Mouse (Mus musculus) gastrocnemius, postnatal 25 days (tissue): ENCODE results near the gene Abca7. TPM values are rescaled to one million over a fixed set of nuclear protein-coding genes. Genes with fewer than 3 reads are reported as not detected.
"Not testable (repeated sequence)": the region's sequence is repeated elsewhere in the genome, so short reads cannot be mapped to it uniquely, and the experiment has no call there.

ENCODE experiments used
- DNase-seq: peaks from one replicate; pipeline ENCODE4 v3.0.0; 2022
- total RNA-seq, 2 experiments: library from RNA; stranded (reverse); gene quantifications; 1 replicate in 1 of 2; 2 replicates in 1 of 2; pipeline ENCODE4 v1.2.3; 2021

Gene Abca7
- total RNA-seq, 2 experiments from 2014 or later = 4.9 to 5.7 TPM

DNA sequence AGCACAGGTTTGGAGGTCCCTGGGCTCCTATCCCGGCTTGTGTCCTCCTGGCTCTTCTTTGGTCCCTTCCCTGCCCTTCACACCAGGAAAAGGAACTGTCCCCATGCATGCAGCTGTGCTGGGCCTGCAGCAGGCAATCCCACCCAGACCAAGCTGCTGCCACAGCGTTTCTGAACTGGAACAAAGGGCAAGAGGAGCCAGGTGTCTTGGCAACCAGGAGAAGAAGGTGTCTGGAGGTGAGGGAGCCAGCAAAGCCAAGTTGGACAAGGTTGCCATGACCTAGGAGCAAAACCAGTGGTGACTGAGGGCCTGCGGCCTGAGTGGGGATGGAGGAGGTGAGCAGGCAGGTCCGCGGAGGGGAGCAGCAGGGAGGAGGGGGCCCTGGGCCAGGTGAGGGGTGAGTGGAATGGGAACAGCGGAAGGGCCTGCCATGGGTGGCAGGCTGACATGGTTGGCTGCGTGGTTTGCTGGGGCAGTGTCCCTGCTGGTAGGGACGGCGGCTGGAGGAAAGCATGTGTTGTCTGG lies 50.8 kb downstream of the Abca7 start, which contains the start of gene Gpx4:
Gene Gpx4, plus strand, starts transcription at position 126 of the 525 bp plus-strand sequence.
- no peak for DNase-seq

DNA sequence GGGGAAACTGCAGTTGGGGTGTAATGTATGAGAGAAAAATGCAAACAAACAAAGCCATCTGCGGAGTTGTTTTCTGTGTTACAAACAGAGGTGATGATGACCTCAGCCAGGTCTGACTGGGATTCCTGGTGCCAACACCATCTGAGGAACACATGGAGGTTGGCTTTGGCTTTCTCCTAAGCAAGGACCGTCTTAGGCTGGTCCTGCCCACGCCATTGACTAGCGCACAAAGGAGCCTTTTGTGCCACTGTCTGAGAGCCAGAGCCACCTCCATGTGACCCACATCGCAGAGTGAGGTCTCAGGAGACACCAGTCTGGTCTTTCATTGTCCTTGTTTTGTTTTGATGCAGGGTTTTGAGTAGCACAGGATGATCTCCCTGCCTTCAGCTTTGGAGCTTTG lies 52.1 kb downstream of the Abca7 start:
- no peak for DNase-seq

GRCm38 (mm10) chr10:80048834-80049233 lies 52.5 kb downstream of the Abca7 start:
- DNase-seq = no peak

- DNase-seq = no peak
Measured at GRCm38 (mm10) chr10:80050244-80050643, 54.0 kb downstream of the Abca7 start.

DNA sequence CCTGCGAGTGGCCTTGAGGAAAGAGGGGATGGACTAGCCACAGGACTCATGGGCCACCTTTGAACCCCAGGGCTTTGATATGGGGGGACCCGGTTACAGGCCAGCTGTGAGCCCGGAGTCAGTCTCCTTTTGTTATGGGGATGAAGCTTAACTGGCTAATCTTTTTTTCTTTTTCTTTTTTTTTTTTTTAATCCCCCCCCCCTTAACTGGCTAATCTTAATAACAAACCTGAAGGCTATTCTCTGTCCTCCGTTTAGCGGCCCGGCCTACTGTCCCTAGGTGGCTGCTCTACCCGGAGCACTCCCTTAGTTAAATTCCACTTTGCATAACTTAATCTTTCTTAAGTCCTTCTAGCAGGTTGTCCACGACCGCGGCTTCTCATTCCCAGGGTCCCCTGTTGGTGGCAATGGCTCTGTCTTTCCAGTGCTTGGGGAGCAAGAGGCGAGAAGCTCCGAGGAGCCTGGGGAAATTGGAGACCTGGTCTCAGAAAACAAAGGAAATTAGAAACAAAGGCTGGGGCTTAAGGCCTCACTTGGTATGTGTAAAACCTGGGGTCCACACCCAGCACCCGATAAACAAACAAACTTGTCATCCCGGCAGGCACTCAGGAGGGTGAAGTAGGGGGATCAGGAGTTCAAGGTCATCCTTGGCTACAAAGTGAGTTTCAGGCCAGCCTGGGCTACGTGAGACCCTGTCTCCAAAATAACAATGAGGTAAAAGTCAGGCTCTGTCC lies 54.8 kb downstream of the Abca7 start:
- DNase-seq = no peak

- peak; percentile 70 for DNase-seq
Measured at GRCm38 (mm10) chr10:80051618-80052373, 55.5 kb downstream of the Abca7 start.

GRCm38 (mm10) chr10:80052374-80052764 lies 56.1 kb downstream of the Abca7 start:
- no peak for DNase-seq

- peak; percentile 99 for DNase-seq
Measured at GRCm38 (mm10) chr10:80053259-80053780, 57.0 kb downstream of the Abca7 start.

- peak; percentile 80 for DNase-seq
Measured at GRCm38 (mm10) chr10:80053831-80054815, 57.8 kb downstream of the Abca7 start.

DNA sequence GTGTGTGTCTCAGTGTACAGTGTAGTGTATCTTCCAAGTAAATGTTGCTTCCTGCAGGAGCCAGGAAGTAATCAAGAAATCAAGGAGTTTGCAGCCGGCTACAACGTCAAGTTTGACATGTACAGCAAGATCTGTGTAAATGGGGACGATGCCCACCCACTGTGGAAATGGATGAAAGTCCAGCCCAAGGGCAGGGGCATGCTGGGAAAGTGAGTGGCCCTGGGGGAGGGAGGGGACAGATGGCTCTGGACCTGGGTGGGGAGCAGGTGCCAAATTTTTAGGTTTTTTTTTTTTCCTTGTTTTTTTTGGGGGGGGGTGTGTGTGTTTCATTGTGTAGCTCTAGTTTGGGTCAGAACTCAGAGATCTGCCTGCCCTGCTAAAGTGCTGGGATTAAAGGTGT lies 58.6 kb downstream of the Abca7 start:
- not testable (repeated sequence) for DNase-seq

GRCm38 (mm10) chr10:80055364-80055763 lies 59.1 kb downstream of the Abca7 start:
- DNase-seq = no peak

- no peak for DNase-seq
Measured at GRCm38 (mm10) chr10:80055891-80056290, 59.6 kb downstream of the Abca7 start.

- no peak for DNase-seq
Measured at GRCm38 (mm10) chr10:80056506-80056905, 60.2 kb downstream of the Abca7 start.

DNA sequence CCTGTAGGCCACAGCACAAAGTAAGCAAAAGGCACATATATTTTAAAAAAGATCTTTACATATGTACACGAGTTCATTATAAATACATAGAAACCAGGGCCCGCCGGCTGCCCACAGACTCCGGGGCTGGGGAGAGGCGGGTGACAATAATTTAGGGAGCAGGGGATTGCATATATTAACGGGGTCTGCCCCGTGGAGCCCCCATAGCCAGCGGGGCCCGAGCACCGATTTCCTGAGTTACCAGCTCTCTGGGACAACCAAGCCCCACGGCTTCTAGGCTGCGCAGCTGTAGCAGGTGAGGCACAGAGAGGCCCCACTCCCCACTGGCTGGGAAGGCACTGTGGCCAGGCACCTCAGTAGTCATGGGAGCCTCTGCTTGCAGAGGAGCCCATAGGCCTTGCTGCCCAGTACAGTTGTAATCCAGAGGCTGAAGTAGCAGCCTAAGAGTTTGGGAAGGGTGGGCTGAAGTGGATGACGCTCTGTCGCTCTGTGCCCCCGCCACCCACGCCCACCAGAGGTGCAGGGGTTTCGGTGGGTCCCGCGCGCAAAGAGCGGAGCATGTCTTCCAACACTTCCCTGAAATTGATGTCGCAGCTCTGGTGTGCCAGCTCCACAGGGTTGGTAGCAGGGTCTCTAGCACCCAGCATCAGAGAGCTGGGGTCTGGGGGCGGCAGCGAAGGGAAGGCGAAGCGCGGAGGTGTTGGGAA lies 60.8 kb downstream of the Abca7 start:
- DNase-seq = no peak

DNA sequence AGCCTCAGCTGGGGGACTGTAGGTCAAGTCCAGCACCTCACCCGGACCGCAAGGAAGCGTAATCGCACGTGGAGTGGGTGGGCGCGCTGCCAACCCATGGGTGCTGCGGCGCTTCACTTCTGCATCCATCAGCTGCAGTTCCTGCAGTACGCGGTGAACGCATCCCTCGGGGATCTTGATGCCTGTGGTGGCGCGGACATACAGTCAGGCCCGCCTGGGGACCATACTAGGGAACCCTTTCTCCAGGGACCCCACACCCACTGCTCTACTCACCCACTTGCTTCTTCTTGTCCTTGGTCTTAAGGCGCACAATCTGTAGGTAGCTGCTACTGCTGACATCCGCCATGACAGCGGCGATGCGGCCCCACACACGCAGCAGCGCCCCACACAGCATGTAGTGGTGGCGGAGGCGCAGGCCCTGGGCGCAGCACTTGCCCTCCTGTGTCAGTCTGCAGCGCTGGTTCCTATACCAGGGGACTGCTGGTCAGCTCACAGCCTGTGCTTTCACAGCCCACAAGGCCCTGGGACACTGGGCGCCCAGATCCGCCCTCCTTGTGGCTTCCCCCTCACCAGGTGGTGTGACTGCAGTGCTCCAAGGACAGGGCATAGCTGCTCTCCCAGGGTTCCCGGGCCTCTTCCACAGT lies 61.5 kb downstream of the Abca7 start:
- peak; percentile 11 for DNase-seq

DNA sequence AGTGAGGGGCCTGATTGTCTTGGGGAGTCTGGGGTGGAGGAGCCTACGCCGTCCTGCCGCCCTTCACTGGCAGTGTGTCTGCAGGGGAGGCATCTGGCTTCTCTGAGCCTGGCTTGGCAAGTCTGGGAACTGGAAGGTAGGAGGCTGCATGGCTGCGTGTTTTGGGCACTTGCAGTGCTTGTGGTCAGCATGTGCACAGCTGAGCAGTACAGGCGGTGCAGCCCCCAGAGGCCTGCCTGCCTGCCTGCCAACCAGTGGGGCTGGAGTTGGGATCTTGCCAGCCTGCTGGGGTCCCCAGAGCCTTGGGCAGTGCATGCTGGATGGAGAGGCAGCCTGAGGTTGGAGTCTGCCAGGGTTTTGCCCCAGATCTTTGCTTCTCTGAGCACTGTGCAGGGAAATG lies 66.8 kb downstream of the Abca7 start:
- no peak for DNase-seq

DNA sequence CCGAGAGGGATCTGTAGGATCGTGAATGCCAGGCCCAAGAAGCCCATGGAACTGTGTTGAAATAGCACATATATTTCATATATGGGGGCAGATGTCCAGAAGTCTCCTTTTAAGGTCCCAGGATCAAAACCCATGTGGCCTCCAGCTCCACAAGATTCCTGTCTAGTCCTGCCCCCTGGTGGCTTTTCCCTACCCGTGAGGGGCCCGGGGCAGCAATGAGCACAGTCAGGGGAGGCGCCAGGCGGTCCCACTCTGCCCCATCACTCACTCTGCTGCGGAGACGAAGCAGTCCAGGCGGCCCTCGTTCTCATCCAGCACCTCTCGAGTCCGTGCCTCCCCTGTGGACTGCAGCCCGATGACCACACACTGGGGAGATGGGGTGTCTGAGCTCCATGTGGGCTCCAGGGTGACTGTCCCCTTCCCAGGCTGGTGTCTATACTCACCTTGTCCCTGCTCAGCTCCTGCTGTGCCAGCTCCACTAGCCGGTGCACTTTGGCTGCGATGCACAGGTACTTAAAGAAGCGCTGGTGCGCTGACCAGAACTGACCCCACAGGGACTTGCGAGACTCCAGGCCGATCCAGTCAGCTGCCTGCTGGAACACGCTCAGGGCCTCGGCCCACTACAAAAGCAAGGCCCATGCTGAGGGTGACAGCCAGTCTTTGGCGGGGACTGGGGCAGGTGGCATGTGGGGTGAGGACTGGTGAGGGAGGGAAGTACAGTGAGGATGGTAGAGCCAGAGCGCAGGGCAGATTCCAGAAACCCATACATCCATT lies 67.8 kb downstream of the Abca7 start:
- no peak for DNase-seq
